In the genomic region with DNA sequence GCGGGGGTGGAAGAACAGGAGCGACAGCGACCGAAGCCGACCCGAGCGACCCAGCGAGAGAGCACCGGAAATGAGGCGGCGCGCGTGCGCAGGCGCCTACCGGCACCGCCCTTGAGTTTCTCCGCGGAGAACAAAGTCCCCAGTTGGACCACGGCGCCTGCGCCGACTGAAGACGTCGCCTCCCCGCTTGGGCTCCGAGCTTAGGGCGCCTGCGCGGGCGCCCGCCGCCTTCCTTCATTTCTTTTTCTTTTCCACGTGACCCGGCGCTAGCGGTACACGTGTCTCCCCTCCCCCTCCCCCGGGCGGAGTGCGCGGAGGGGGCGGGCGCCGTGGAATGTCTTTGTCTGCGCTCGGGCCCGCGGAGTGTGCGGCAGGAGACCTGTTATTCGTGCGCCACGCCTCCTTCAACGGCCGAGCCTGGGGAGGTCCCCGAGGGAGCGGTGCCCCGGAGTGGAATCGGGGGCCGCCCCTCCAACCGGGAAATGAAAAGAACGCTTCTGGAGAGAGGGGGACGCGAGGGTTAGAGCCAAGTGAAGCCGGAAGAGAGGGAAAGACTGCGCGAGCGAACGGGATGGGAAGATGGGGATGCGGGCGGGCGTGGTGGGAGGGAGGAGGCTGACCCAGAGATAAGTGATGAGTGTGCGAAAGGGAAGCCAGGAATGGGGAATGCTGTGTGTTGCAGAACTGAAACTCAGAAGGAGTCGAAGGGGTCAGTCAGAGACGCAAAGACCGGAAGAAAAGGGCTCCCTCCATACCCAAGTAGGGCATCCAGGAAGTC, we compare ENCODE assay signal across 7 mouse cellular contexts. TPM values are rescaled to one million over a fixed set of nuclear protein-coding genes. Genes with fewer than 3 reads are reported as not detected.
DNase-seq lines count a peak whose midpoint lies in the region; ATAC-seq and TF ChIP-seq lines count a peak whose summit lies in the region.

A gene (minus strand): TSS at position 72 of the 778 bp plus-strand sequence.

- DNase-seq in adrenal gland, postnatal 10 days: peak; percentile 98
- DNase-seq in embryonic facial prominence, embryonic 10.5 days (ENCODE audit: low spot score): peak; percentile 99
- DNase-seq in gonadal fat pad, adult 2 months (ENCODE audit: low read depth): peak; percentile 64
- peak; percentile 99 for DNase-seq in left cerebral cortex, postnatal 4 days

- H3K9ac ChIP-seq in intestine, postnatal 0 days (ENCODE audit: low read depth, low read length): peak within 1 kb of the TSS; percentile 95
- peak within 1 kb of the TSS; percentile 99 for H3K9ac ChIP-seq in midbrain, embryonic 12.5 days (replicated peaks)

- under 1% methylated on average over 76 of the region's 76 CpGs for WGBS in embryonic facial prominence, embryonic 10.5 days
- under 1% methylated on average over 74 of the region's 76 CpGs for WGBS in intestine, postnatal 0 days
- WGBS in midbrain, embryonic 12.5 days: under 1% methylated on average over 76 of the region's 76 CpGs
- WGBS in small intestine, adult 2 months: under 1% methylated on average over 73 of the region's 76 CpGs

- H3K4me1 ChIP-seq in embryonic facial prominence, embryonic 10.5 days: peaks cover 29% of the 10 kb centered on the region
- H3K4me1 ChIP-seq in intestine, postnatal 0 days (replicated peaks; ENCODE audit: control insufficient read depth, insufficient read depth, low read length): peaks cover 3% of the 10 kb centered on the region; the same call in 1 of the 2 replicates
- H3K4me1 ChIP-seq in midbrain, embryonic 12.5 days: peaks cover 27% of the 10 kb centered on the region
- H3K4me1 ChIP-seq in small intestine, adult 2 months (ENCODE audit: control insufficient read depth, insufficient read depth, insufficient read length, low read length): peaks cover 2% of the 10 kb centered on the region; the same call in 1 of the 2 replicates

- intact Hi-C loops in left cerebral cortex, postnatal 4 days (cut with DNase I): no loop called here

- peak; percentile 91 for ATAC-seq in intestine, postnatal 0 days
- peak; percentile 92 for ATAC-seq in midbrain, embryonic 12.5 days (ENCODE audit: low FRiP score, low read depth)

- no peaks in the 10 kb centered on the region for H3K9me3 ChIP-seq in embryonic facial prominence, embryonic 10.5 days
- no peaks in the 10 kb centered on the region for H3K9me3 ChIP-seq in intestine, postnatal 0 days (ENCODE audit: control insufficient read depth)
- no peaks in the 10 kb centered on the region for H3K9me3 ChIP-seq in midbrain, embryonic 12.5 days

- TF ChIP-seq POLR2A in small intestine, adult 2 months (IDR thresholded peaks at IDR 0.05; ENCODE audit: low read depth, low read length): peak; percentile 63

- TF ChIP-seq CTCF in intestine, postnatal 0 days (IDR thresholded peaks at IDR 0.05; ENCODE audit: low read depth): no peak
- TF ChIP-seq CTCF in small intestine, adult 2 months (IDR thresholded peaks at IDR 0.05; ENCODE audit: extremely low read depth, insufficient read length, insufficient replicate concordance, low read depth, low read length): no peak

- H3K4me3 ChIP-seq in embryonic facial prominence, embryonic 10.5 days: peak within 1 kb of the TSS; percentile 81
- peak within 1 kb of the TSS; percentile 93 for H3K4me3 ChIP-seq in intestine, postnatal 0 days (ENCODE audit: low read depth, low read length)
- H3K4me3 ChIP-seq in midbrain, embryonic 12.5 days: peak within 1 kb of the TSS; percentile 100
- H3K4me3 ChIP-seq in small intestine, adult 2 months (ENCODE audit: low read depth, low read length): peak within 1 kb of the TSS; percentile 92

- peak within 1 kb of the TSS; percentile 73 for H3K4me2 ChIP-seq in intestine, postnatal 0 days (replicated peaks; ENCODE audit: low read depth)
- H3K4me2 ChIP-seq in midbrain, embryonic 12.5 days (replicated peaks): peak within 1 kb of the TSS; percentile 69

- peaks cover 22% of the 10 kb centered on the region for H3K36me3 ChIP-seq in embryonic facial prominence, embryonic 10.5 days (replicated peaks)
- no peaks in the 10 kb centered on the region; the same call in 1 of the 2 replicates for H3K36me3 ChIP-seq in intestine, postnatal 0 days (ENCODE audit: control insufficient read depth, insufficient read depth)
- no peaks in the 10 kb centered on the region; the same call in 1 of the 2 replicates for H3K36me3 ChIP-seq in midbrain, embryonic 12.5 days
- peaks cover 4% of the 10 kb centered on the region; the same call in 1 of the 2 replicates for H3K36me3 ChIP-seq in small intestine, adult 2 months (ENCODE audit: control insufficient read depth, insufficient read depth, low read length)

- peak within 1 kb of the TSS; percentile 98 for H3K27ac ChIP-seq in embryonic facial prominence, embryonic 10.5 days (replicated peaks)
- H3K27ac ChIP-seq in intestine, postnatal 0 days (ENCODE audit: low read depth, low read length): peak within 1 kb of the TSS; percentile 97
- H3K27ac ChIP-seq in midbrain, embryonic 12.5 days (replicated peaks): peak within 1 kb of the TSS; percentile 99
- peak within 1 kb of the TSS; percentile 94 for H3K27ac ChIP-seq in small intestine, adult 2 months (ENCODE audit: insufficient read depth, low read depth, low read length)

- H3K27me3 ChIP-seq in embryonic facial prominence, embryonic 10.5 days (replicated peaks; ENCODE audit: low read depth, poor library complexity, severe bottlenecking): no peaks in the 10 kb centered on the region
- H3K27me3 ChIP-seq in intestine, postnatal 0 days (replicated peaks; ENCODE audit: control insufficient read depth, insufficient read depth, low read length): no peaks in the 10 kb centered on the region
- H3K27me3 ChIP-seq in midbrain, embryonic 12.5 days: no peaks in the 10 kb centered on the region
- no peaks in the 10 kb centered on the region for H3K27me3 ChIP-seq in small intestine, adult 2 months (ENCODE audit: control insufficient read depth, insufficient read depth, low read length)

RNA-seq across cellular contexts. Expression of the gene that starts here (rescaled TPM):
- 10 to 100 TPM; 64.3 to 83.7 TPM for total RNA-seq in adrenal gland, postnatal 10 days (2021)
- 156 and 166 TPM in 2 replicates for polyA plus RNA-seq in embryonic facial prominence, embryonic 10.5 days (2016; fragmentation: Nextera tagmentation; extraction: Ambion mirVana)
- 10.5 and 20.3 TPM in 2 replicates for polyA plus RNA-seq in gonadal fat pad, adult 2 months (2012; rRNA removed)
- 33.9 and 40.0 TPM in 2 replicates for polyA plus RNA-seq in intestine, postnatal 0 days (2015; fragmentation: Nextera tagmentation; extraction: Ambion mirVana)
- 100 to 1,000 TPM; 164 to 166 TPM for total RNA-seq in left cerebral cortex, postnatal 4 days (2021)
- polyA plus RNA-seq in midbrain, embryonic 12.5 days (2016; fragmentation: Nextera tagmentation; extraction: Ambion mirVana): 224 and 239 TPM in 2 replicates
- polyA plus RNA-seq in small intestine, adult 2 months (2012; rRNA removed): 29.4 and 58.7 TPM in 2 replicates

Comparison
In these comparisons a context has a peak if more than half of its experiments do, and no peak if none do; other contexts are left out.
1. Peak in every context shown above with its lines: DNase-seq, ATAC-seq, H3K4me3 ChIP-seq and H3K27ac ChIP-seq.